Mouse (Mus musculus) kidney, adult 2 months (tissue): ENCODE results near the gene Spef2. TPM values are rescaled to one million over a fixed set of nuclear protein-coding genes. Genes with fewer than 3 reads are reported as not detected.
"Not testable (repeated sequence)": the region's sequence is repeated elsewhere in the genome, so short reads cannot be mapped to it uniquely, and the experiment has no call there.

Experiments
- DNase-seq: peaks from one replicate; pipeline ENCODE4 v3.0.0; 2021
- H3K27ac ChIP-seq: fragments of 200-500 bp; 2 replicates; pipeline ENCODE4 v1.5.1; 2012; ENCODE audit warnings: low read depth, low read length, control low read depth, inconsistent platforms; ENCODE audit not compliant: insufficient read depth
- H3K27me3 ChIP-seq: fragments of 200-500 bp; replicated peaks from 2 replicates; pipeline ENCODE4 v1.6.1; 2012; ENCODE audit warnings: mild to moderate bottlenecking, moderate library complexity, low read length, inconsistent platforms; ENCODE audit not compliant: control insufficient read depth, insufficient read depth
- H3K36me3 ChIP-seq: fragments of 200-500 bp; 2 replicates; pipeline ENCODE4 v1.6.1; 2012; ENCODE audit warnings: mild to moderate bottlenecking, moderate library complexity, low read length, inconsistent platforms; ENCODE audit not compliant: control insufficient read depth, insufficient read depth
- H3K4me1 ChIP-seq: fragments of 200-500 bp; 2 replicates; pipeline ENCODE4 v1.6.1; 2011; ENCODE audit warnings: low read length; ENCODE audit not compliant: control insufficient read depth, insufficient read depth
- H3K4me3 ChIP-seq: fragments of 200-500 bp; 2 replicates; pipeline ENCODE4 v1.5.1; 2011; ENCODE audit warnings: mild to moderate bottlenecking, low read depth, low read length, control low read depth; ENCODE audit not compliant: insufficient read depth
- CTCF ChIP-seq: fragments of 200-500 bp; conservative IDR thresholded peaks from 2 replicates; pipeline ENCODE4 v1.5.1; 2011; ENCODE audit warnings: low read depth, mild to moderate bottlenecking, control low read depth, low read length, moderate library complexity, mixed read lengths; ENCODE audit not compliant: insufficient read depth, insufficient read length
- POLR2A ChIP-seq: fragments of 200-500 bp; IDR thresholded peaks from one replicate; pipeline ENCODE4 v1.6.1; 2011; ENCODE audit warnings: low read depth, low read length, control low read depth
- WGBS: fragments of 180-500 bp; shearing (Covaris S2); methylation state at CpG from one replicate; pipeline ENCODE4 v1.1.7; 2018; 5-methylcytosine and 5-hydroxymethylcytosine counted together
- polyA plus RNA-seq: library from polyadenylated mRNA; depleted of rRNA; stranded (reverse); fragments of >200 nt; gene quantifications from 2 replicates; pipeline ENCODE4 v1.2.3, GENCODE M21; 2012; rRNA removed

Gene Spef2
- 0.04 and 0.08 TPM in 2 replicates for polyA plus RNA-seq

- H3K4me1 ChIP-seq, result no peaks in the 10 kb centered on the region
- peak within 1 kb of the TSS; percentile 31 for H3K4me3 ChIP-seq
- WGBS, result 21% methylated on average over 16 of the region's 16 CpGs
- H3K27me3 ChIP-seq, result no peaks in the 10 kb centered on the region
- no peak within 1 kb of the TSS for H3K27ac ChIP-seq
- H3K36me3 ChIP-seq, result no peaks in the 10 kb centered on the region
- TF ChIP-seq POLR2A (no peak), CTCF (peak; percentile 31; the same call in 1 of the 2 replicates)
- peak; percentile 73 for DNase-seq
These were observed at the start of gene Spef2 for GRCm38 (mm10) chr15:9748359-9749102. Gene Spef2, minus strand, starts transcription at chr15:9748868.

GRCm38 (mm10) chr15:9794131-9794530 is 45.5 kb upstream of the Spef2 start:
- no peak for DNase-seq

GRCm38 (mm10) chr15:9788245-9789030 is 39.8 kb upstream of the Spef2 start:
- H3K4me1 ChIP-seq, result no peaks in the 10 kb centered on the region
- WGBS, result 26% methylated on average over 3 of the region's 3 CpGs
- no peaks in the 10 kb centered on the region for H3K27me3 ChIP-seq
- peak; percentile 24 for DNase-seq
- no peaks in the 10 kb centered on the region for H3K36me3 ChIP-seq
- H3K27ac ChIP-seq, result no peak overlapping the region
- H3K4me3 ChIP-seq, result no peak overlapping the region
- TF ChIP-seq POLR2A (no peak), CTCF (no peak)

More at GRCm38 (mm10) chr15:9794131-9794530, 45.5 kb upstream of the Spef2 start:
- H3K4me3 ChIP-seq, result no peak overlapping the region
- TF ChIP-seq POLR2A (no peak), CTCF (no peak)
- no peaks in the 10 kb centered on the region for H3K27me3 ChIP-seq
- no peak overlapping the region for H3K27ac ChIP-seq
- H3K36me3 ChIP-seq, result no peaks in the 10 kb centered on the region
- H3K4me1 ChIP-seq, result no peaks in the 10 kb centered on the region
- WGBS, result 84% methylated on average over 3 of the region's 3 CpGs

GRCm38 (mm10) chr15:9774222-9775142 is 25.8 kb upstream of the Spef2 start:
- H3K36me3 ChIP-seq, H3K27me3 ChIP-seq, H3K4me3 ChIP-seq, H3K27ac ChIP-seq, DNase-seq, H3K4me1 ChIP-seq: not testable (repeated sequence)
- WGBS, result 91% methylated on average over 6 of the region's 6 CpGs

- Histone ChIP-seq H3K36me3 (no peaks in the 10 kb centered on the region), H3K27me3 (no peaks in the 10 kb centered on the region), H3K4me3 (no peak overlapping the region), H3K4me1 (no peaks in the 10 kb centered on the region), H3K27ac (no peak overlapping the region)
- TF ChIP-seq POLR2A (no peak), CTCF (no peak)
- 61% methylated on average over 4 of the region's 4 CpGs for WGBS
- DNase-seq, result no peak
These were observed 19.7 kb upstream of the Spef2 start for GRCm38 (mm10) chr15:9768184-9768918.

DNA sequence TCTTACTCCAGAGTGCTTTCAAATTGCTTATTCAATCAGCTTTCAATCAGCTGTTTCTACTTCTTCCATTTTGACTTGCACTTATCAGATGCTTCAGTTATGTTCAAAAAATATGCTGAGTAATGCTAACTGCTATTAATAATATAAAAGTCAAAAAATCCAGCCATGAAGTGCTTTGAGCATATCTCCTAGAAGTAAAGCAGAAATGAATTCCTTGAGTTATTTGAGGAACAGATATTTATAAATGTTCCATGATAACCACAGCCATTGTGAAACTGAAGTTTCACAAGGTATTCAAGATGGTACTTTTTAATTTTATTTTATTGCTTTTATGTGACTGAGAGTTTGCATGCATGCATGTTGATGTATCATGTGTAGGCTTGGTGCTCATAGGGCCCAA is 18.4 kb upstream of the Spef2 start:
- no peak for DNase-seq
- Histone ChIP-seq H3K4me1 (no peaks in the 10 kb centered on the region), H3K27me3 (no peaks in the 10 kb centered on the region), H3K36me3 (no peaks in the 10 kb centered on the region), H3K4me3 (no peak overlapping the region), H3K27ac (no peak overlapping the region)
- TF ChIP-seq POLR2A, result no peak
- no peak for TF ChIP-seq CTCF
